Mouse (Mus musculus) lung, postnatal 0 days (tissue): ENCODE measurements around the gene Naf1.

Experiments used
- CTCF ChIP-seq: IDR thresholded peaks from 2 replicates; pipeline ENCODE4 v1.5.1; 2016; ENCODE audit warnings: antibody characterized with exemption, mild to moderate bottlenecking
- EP300 ChIP-seq: IDR thresholded peaks from 2 replicates; pipeline ENCODE4 v1.6.1; 2016; ENCODE audit warnings: antibody characterized with exemption, mild to moderate bottlenecking, control low read depth

- TF ChIP-seq CTCF (no peak), EP300 (no peak)
Measured at GRCm38 (mm10) chr8:66917695-66918467, 57.9 kb downstream of the Naf1 start.
